Mouse (Mus musculus): ENCODE results near the gene Utp18.

DNA sequence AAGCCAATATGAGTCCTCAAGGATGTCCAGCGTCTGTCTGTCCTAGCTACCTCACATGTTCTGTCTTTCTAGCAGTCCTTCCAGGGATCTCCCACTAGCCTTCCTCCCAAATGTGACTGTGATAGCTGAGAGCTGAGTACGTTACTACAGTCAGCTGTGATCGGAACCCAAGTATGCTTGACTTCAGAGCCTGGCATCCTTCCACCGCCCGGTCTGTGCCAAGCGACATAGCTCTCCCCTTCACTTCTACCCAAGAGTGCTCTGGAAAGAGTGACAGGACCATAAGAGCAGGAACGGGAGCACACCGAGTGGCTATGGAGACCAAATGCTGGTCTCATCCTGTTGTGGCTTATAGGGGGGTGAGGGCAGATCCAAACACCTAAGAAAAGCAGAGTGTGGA lies 55.6 kb downstream of the Utp18 start:
- TF ChIP-seq CTCF (conservative IDR thresholded peaks at IDR 0.05; ENCODE audit: low read length) (no peak), NANOG (IDR thresholded peaks at IDR 0.05; ENCODE audit: borderline replicate concordance, low read length) (no peak), POU5F1 (IDR thresholded peaks at IDR 0.05; ENCODE audit: borderline replicate concordance, low read length) (no peak)
